Mouse (Mus musculus) limb, embryonic 15.5 days (tissue): Measurements from ENCODE around the gene Prr14. TPM values are rescaled to one million over a fixed set of nuclear protein-coding genes. Genes with fewer than 3 reads are reported as not detected.
"Not testable (repeated sequence)": the region's sequence is repeated elsewhere in the genome, so short reads cannot be mapped to it uniquely, and the experiment has no call there.

Source experiments
- ATAC-seq: fragments of 200-750 bp; cut with Nextera tagmentation; 2 replicates; pipeline ENCODE4 v1.8.0; 2017; ENCODE audit warnings: low read depth, moderate TSS enrichment; ENCODE audit not compliant: insufficient number of reproducible peaks, low FRiP score, low TSS enrichment
- H3K27ac ChIP-seq: fragments of 300-500 bp; sonication (generic); 2 replicates; pipeline ENCODE4 v1.5.1; 2015; ENCODE audit warnings: moderate library complexity, mild to moderate bottlenecking, inconsistent platforms
- H3K27me3 ChIP-seq: fragments of 300-500 bp; sonication (generic); 2 replicates; pipeline ENCODE4 v1.6.1; 2015; ENCODE audit warnings: inconsistent platforms
- H3K36me3 ChIP-seq: fragments of 300-500 bp; sonication (generic); 2 replicates; pipeline ENCODE4 v1.6.1; 2015; ENCODE audit warnings: inconsistent platforms
- H3K4me1 ChIP-seq: fragments of 300-500 bp; sonication (generic); 2 replicates; pipeline ENCODE4 v1.6.1; 2015; ENCODE audit warnings: inconsistent platforms
- H3K4me2 ChIP-seq: fragments of 300-500 bp; sonication (generic); 2 replicates; pipeline ENCODE4 v1.6.1; 2015; ENCODE audit warnings: mild to moderate bottlenecking, inconsistent platforms
- H3K4me3 ChIP-seq: fragments of 300-500 bp; sonication (generic); 2 replicates; pipeline ENCODE4 v1.5.1; 2015; ENCODE audit warnings: mild to moderate bottlenecking, inconsistent platforms
- H3K9ac ChIP-seq: fragments of 300-500 bp; sonication (generic); 2 replicates; pipeline ENCODE4 v1.6.1; 2015; ENCODE audit warnings: inconsistent platforms
- H3K9me3 ChIP-seq: fragments of 300-500 bp; sonication (generic); 2 replicates; pipeline ENCODE4 v1.6.1; 2016; ENCODE audit warnings: inconsistent platforms
- WGBS: fragments of 180-500 bp; shearing (Covaris S2); methylation state at CpG from one replicate; pipeline ENCODE4 v1.1.7; 2015; 5-methylcytosine and 5-hydroxymethylcytosine counted together
- polyA plus RNA-seq: library from polyadenylated mRNA; unstranded; fragments of >200 nt; fragmentation: Nextera tagmentation; extraction: Ambion mirVana; gene quantifications from 2 replicates; pipeline ENCODE4 v1.2.1, GENCODE M21; 2015

Gene Prr14
- polyA plus RNA-seq, 1 experiment from 2014 or later = 37.4 TPM

GRCm38 (mm10) chr7:127489982-127490381 lies 30.6 kb downstream of the Prr14 start:
- Histone ChIP-seq H3K27me3 (no peaks in the 10 kb centered on the region), H3K4me3 (no peak overlapping the region), H3K4me1 (no peaks in the 10 kb centered on the region), H3K36me3 (peaks cover 76% of the 10 kb centered on the region), H3K27ac (no peak overlapping the region), H3K9ac (no peak overlapping the region), H3K9me3 (no peaks in the 10 kb centered on the region), H3K4me2 (no peak overlapping the region)
- ATAC-seq = no peak
- 89% methylated on average over 7 of the region's 7 CpGs for WGBS

GRCm38 (mm10) chr7:127491846-127492245 lies 32.4 kb downstream of the Prr14 start:
- no peak overlapping the region for H3K4me3 ChIP-seq
- H3K27ac ChIP-seq = no peak overlapping the region
- no peaks in the 10 kb centered on the region for H3K9me3 ChIP-seq
- H3K9ac ChIP-seq = no peak overlapping the region
- H3K4me1 ChIP-seq = no peaks in the 10 kb centered on the region
- H3K36me3 ChIP-seq = peaks cover 58% of the 10 kb centered on the region
- 91% methylated on average over 3 of the region's 3 CpGs for WGBS
- H3K27me3 ChIP-seq = no peaks in the 10 kb centered on the region
- no peak overlapping the region for H3K4me2 ChIP-seq
- no peak for ATAC-seq

GRCm38 (mm10) chr7:127494648-127495047 lies 35.2 kb downstream of the Prr14 start:
- peaks cover 32% of the 10 kb centered on the region for H3K36me3 ChIP-seq
- H3K9ac ChIP-seq = no peak overlapping the region
- no peak overlapping the region for H3K4me3 ChIP-seq
- no peak overlapping the region for H3K4me2 ChIP-seq
- no peak overlapping the region for H3K27ac ChIP-seq
- no peak for ATAC-seq
- no peaks in the 10 kb centered on the region for H3K27me3 ChIP-seq
- H3K9me3 ChIP-seq = no peaks in the 10 kb centered on the region
- H3K4me1 ChIP-seq = no peaks in the 10 kb centered on the region

- H3K4me3 ChIP-seq = no peak overlapping the region
- no peaks in the 10 kb centered on the region for H3K4me1 ChIP-seq
- H3K9me3 ChIP-seq = no peaks in the 10 kb centered on the region
- H3K27ac ChIP-seq = no peak overlapping the region
- H3K4me2 ChIP-seq = no peak overlapping the region
- ATAC-seq = no peak
- no peak overlapping the region for H3K9ac ChIP-seq
- no peaks in the 10 kb centered on the region for H3K27me3 ChIP-seq
- H3K36me3 ChIP-seq = peaks cover 5% of the 10 kb centered on the region
- WGBS = 73% methylated on average over 2 of the region's 2 CpGs
Measured at GRCm38 (mm10) chr7:127497382-127497781, 38.0 kb downstream of the Prr14 start.

GRCm38 (mm10) chr7:127498407-127498806 lies 39.0 kb downstream of the Prr14 start:
- Histone ChIP-seq H3K4me3 (no peak overlapping the region), H3K9me3 (no peaks in the 10 kb centered on the region), H3K9ac (no peak overlapping the region), H3K4me1 (no peaks in the 10 kb centered on the region), H3K36me3 (no peaks in the 10 kb centered on the region), H3K27ac (no peak overlapping the region), H3K27me3 (no peaks in the 10 kb centered on the region), H3K4me2 (no peak overlapping the region)
- WGBS = 46% methylated on average over 3 of the region's 3 CpGs
- no peak for ATAC-seq

- no peaks in the 10 kb centered on the region for H3K36me3 ChIP-seq
- no peak overlapping the region for H3K4me2 ChIP-seq
- H3K27me3 ChIP-seq = no peaks in the 10 kb centered on the region
- ATAC-seq = no peak
- no peaks in the 10 kb centered on the region for H3K9me3 ChIP-seq
- peaks cover 5% of the 10 kb centered on the region; the same call in 1 of the 2 replicates for H3K4me1 ChIP-seq
- no peak overlapping the region for H3K4me3 ChIP-seq
- H3K27ac ChIP-seq = no peak overlapping the region
- 95% methylated on average over 3 of the region's 3 CpGs for WGBS
- no peak overlapping the region for H3K9ac ChIP-seq
Measured at GRCm38 (mm10) chr7:127508291-127508690, 48.9 kb downstream of the Prr14 start.

GRCm38 (mm10) chr7:127509830-127510229 lies 50.4 kb downstream of the Prr14 start:
- H3K27me3 ChIP-seq, H3K9ac ChIP-seq, H3K4me3 ChIP-seq, H3K27ac ChIP-seq, ATAC-seq, H3K9me3 ChIP-seq, H3K36me3 ChIP-seq, H3K4me2 ChIP-seq: not testable (repeated sequence)
- WGBS = 86% methylated on average over 4 of the region's 4 CpGs
- peaks cover 14% of the 10 kb centered on the region for H3K4me1 ChIP-seq

GRCm38 (mm10) chr7:127511241-127511640 lies 51.8 kb downstream of the Prr14 start:
- Histone ChIP-seq H3K27ac (peak overlapping the region; percentile 99), H3K4me3 (peak overlapping the region; percentile 82), H3K4me1 (peaks cover 14% of the 10 kb centered on the region), H3K27me3 (no peaks in the 10 kb centered on the region), H3K4me2 (peak overlapping the region; percentile 38), H3K9ac (no peak overlapping the region), H3K36me3 (peaks cover 14% of the 10 kb centered on the region), H3K9me3 (no peaks in the 10 kb centered on the region)
- 30% methylated on average over 8 of the region's 8 CpGs for WGBS
- no peak for ATAC-seq

GRCm38 (mm10) chr7:127511808-127512230 lies 52.4 kb downstream of the Prr14 start, which contains the start of gene Srcap:
Gene Srcap (plus strand): TSS chr7:127511983.
- peak within 1 kb of the TSS; percentile 56 for H3K4me2 ChIP-seq
- under 1% methylated on average over 37 of the region's 37 CpGs for WGBS

GRCm38 (mm10) chr7:127512231-127513015 lies 53.0 kb downstream of the Prr14 start:
- peak overlapping the region; percentile 82 for H3K4me3 ChIP-seq
- peaks cover 25% of the 10 kb centered on the region for H3K36me3 ChIP-seq
- H3K9me3 ChIP-seq = no peaks in the 10 kb centered on the region
- no peaks in the 10 kb centered on the region for H3K27me3 ChIP-seq
- H3K4me1 ChIP-seq = peaks cover 14% of the 10 kb centered on the region
- peak overlapping the region; percentile 87 for H3K9ac ChIP-seq
- peak overlapping the region; percentile 56 for H3K4me2 ChIP-seq
- H3K27ac ChIP-seq = peak overlapping the region; percentile 99
- WGBS = under 1% methylated on average over 59 of the region's 93 CpGs
- peak; percentile 90 for ATAC-seq

More at GRCm38 (mm10) chr7:127511808-127512230, 52.4 kb downstream of the Prr14 start, which contains the start of gene Srcap:
- Histone ChIP-seq H3K9ac (peak within 1 kb of the TSS; percentile 87), H3K27me3 (no peaks in the 10 kb centered on the region), H3K4me3 (peak within 1 kb of the TSS; percentile 82), H3K9me3 (no peaks in the 10 kb centered on the region), H3K36me3 (peaks cover 19% of the 10 kb centered on the region), H3K4me1 (peaks cover 14% of the 10 kb centered on the region), H3K27ac (peak within 1 kb of the TSS; percentile 99)
- peak; percentile 97 for ATAC-seq

GRCm38 (mm10) chr7:127513016-127513390 lies 53.6 kb downstream of the Prr14 start:
- H3K36me3 ChIP-seq = peaks cover 25% of the 10 kb centered on the region
- ATAC-seq = no peak
- H3K4me3 ChIP-seq = peak overlapping the region; percentile 82
- peaks cover 14% of the 10 kb centered on the region for H3K4me1 ChIP-seq
- WGBS = 26% methylated on average over 8 of the region's 8 CpGs
- no peaks in the 10 kb centered on the region for H3K9me3 ChIP-seq
- no peaks in the 10 kb centered on the region for H3K27me3 ChIP-seq
- H3K27ac ChIP-seq = peak overlapping the region; percentile 99
- peak overlapping the region; percentile 87; the same call in 1 of the 2 replicates for H3K9ac ChIP-seq
- H3K4me2 ChIP-seq = peak overlapping the region; percentile 56

- 58% methylated on average over 3 of the region's 3 CpGs for WGBS
- no peak for ATAC-seq
- Histone ChIP-seq H3K4me1 (peaks cover 14% of the 10 kb centered on the region), H3K9ac (no peak overlapping the region), H3K27ac (0 out of 2 replicates have a peak overlapping the region, but pooled peaks have one; percentile 99), H3K4me3 (peak overlapping the region; percentile 82; the same call in 1 of the 2 replicates), H3K36me3 (peaks cover 31% of the 10 kb centered on the region), H3K9me3 (no peaks in the 10 kb centered on the region), H3K27me3 (no peaks in the 10 kb centered on the region), H3K4me2 (peak overlapping the region; percentile 56; the same call in 1 of the 2 replicates)
Measured at GRCm38 (mm10) chr7:127513781-127514180, 54.4 kb downstream of the Prr14 start.
